Mouse (Mus musculus): ENCODE results near the gene Gm14434.
"Not testable (repeated sequence)": the region's sequence is repeated elsewhere in the genome, so short reads cannot be mapped to it uniquely, and the experiment has no call there.

Gm14434 gene

DNA sequence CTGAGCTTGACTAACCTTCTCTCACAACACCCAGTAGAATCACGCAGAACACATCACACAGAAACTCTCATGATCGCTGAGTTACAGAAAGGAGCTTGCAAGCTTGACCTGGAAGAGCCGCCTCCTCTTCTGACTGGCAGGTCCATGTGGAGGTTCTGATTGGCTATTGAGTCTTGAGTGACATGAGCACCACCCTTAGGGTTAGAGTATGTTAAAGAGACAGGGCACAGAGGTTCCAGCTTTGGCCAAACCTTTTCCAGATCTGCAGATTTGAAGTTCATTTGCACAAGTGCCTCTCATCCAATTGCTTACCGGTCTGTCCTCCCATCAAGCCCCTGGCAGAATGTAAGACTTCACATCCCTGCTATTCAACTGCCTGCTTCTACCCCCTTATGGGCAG, at the start of gene Gm14434:
Gene Gm14434 (minus strand): TSS at position 101 of the 400 bp plus-strand sequence.
- DNase-seq: not testable (repeated sequence)

DNA sequence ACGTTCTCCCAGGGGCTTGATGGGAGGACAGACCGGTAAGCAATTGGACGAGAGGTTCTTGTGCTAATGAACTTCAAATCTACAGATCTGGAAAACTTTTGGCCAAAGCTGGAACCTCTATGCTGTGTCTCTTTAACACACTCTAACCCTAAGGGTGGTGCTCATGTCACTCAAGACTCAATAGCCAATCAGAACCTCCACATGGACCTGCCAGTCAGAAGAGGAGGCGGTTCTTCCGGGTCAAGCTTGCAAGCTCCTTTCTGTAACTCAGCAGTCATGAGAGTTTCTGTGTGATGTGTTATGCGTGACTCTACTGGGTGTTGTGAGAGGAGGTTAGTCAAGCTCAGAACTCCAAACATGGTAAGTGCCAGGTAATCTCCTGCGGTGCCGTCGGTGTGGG, 34.2 kb upstream of the Gm14434 start, which contains the start of gene Zfp967:
Gene Zfp967 (plus strand): TSS at position 301 of the 400 bp plus-strand sequence.
- not testable (repeated sequence) for DNase-seq

DNA sequence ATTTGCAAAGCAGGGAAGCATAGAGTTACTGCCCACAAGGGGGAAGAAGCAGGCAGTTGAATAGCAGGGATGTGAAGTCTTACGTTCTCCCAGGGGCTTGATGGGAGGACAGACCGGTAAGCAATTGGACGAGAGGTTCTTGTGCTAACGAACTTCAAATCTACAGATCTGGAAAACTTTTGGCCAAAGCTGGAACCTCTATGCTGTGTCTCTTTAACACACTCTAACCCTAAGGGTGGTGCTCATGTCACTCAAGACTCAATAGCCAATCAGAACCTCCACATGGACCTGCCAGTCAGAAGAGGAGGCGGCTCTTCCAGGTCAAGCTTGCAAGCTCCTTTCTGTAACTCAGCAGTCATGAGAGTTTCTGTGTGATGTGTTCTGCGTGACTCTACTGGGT, 63.3 kb downstream of the Gm14434 start, which contains the start of gene Gm14435:
Gene Gm14435 (plus strand): TSS at position 301 of the 400 bp plus-strand sequence.
- not testable (repeated sequence) for DNase-seq
